16 mouse cellular contexts compared by ENCODE assay signal in genomic region chr17:86988161-86988560, GRCm38 (mm10). TPM values are rescaled to one million over a fixed set of nuclear protein-coding genes. Genes with fewer than 3 reads are reported as not detected.
DNase-seq lines count a peak whose midpoint lies in the region; ATAC-seq and TF ChIP-seq lines count a peak whose summit lies in the region.
"Had no signal": no experiment of that assay in that cellular context is flagged by ENCODE, and none has a peak within 500 bp of the region (broad histone marks: within the 10 kb centered on the region; RNA-seq: fewer than 3 reads in every experiment).

No protein-coding gene starts in this region.

- 0 out of 2 replicates have a peak overlapping the region, but pooled peaks have one; percentile 13 for H3K27ac ChIP-seq in heart, embryonic 15.5 days
- H3K27ac ChIP-seq in midbrain, embryonic 10.5 days (replicated peaks) = peak overlapping the region; percentile 55; the same call in 1 of the 2 replicates
- H3K27ac ChIP-seq in midbrain, embryonic 16.5 days (ENCODE audit: low read length) = no peak overlapping the region
- H3K27ac ChIP-seq in limb, embryonic 14.5 days (replicated peaks; ENCODE audit: low read depth, low read length) = no peak overlapping the region
- H3K27ac ChIP-seq: liver, embryonic 13.5 days had no signal

- H3K4me2 ChIP-seq in heart, embryonic 15.5 days = no peak overlapping the region
- H3K4me2 ChIP-seq in midbrain, embryonic 16.5 days (ENCODE audit: low read length) = no peak overlapping the region
- no peak overlapping the region for H3K4me2 ChIP-seq in limb, embryonic 14.5 days (replicated peaks; ENCODE audit: low read depth, low read length, severe bottlenecking)
- H3K4me2 ChIP-seq: liver, embryonic 13.5 days had no signal

- no peak for TF ChIP-seq POLR2A in limb, embryonic 14.5 days (IDR thresholded peaks at IDR 0.05; ENCODE audit: borderline replicate concordance, extremely low read depth, insufficient read depth, insufficient read length)

- ATAC-seq in heart, embryonic 15.5 days (replicated peaks; ENCODE audit: insufficient number of reproducible peaks, insufficient read depth, low FRiP score, low read depth) = no peak
- ATAC-seq in midbrain, embryonic 16.5 days = no peak
- ATAC-seq in limb, embryonic 14.5 days (ENCODE audit: low FRiP score, low read depth) = peak; percentile 50; the same call in 1 of the 2 replicates

- no peaks in the 10 kb centered on the region for H3K36me3 ChIP-seq in heart, embryonic 15.5 days
- peaks cover 13% of the 10 kb centered on the region for H3K36me3 ChIP-seq in midbrain, embryonic 10.5 days
- no peaks in the 10 kb centered on the region for H3K36me3 ChIP-seq in midbrain, embryonic 16.5 days (ENCODE audit: control insufficient read depth, insufficient read depth, low read length)
- peaks cover 8% of the 10 kb centered on the region; the same call in 1 of the 2 replicates for H3K36me3 ChIP-seq in limb, embryonic 14.5 days (ENCODE audit: control insufficient read depth, insufficient read depth, low read length)
- H3K36me3 ChIP-seq: liver, embryonic 13.5 days had no signal

- H3K9me3 ChIP-seq in heart, embryonic 15.5 days (replicated peaks) = no peaks in the 10 kb centered on the region
- H3K9me3 ChIP-seq in midbrain, embryonic 10.5 days (replicated peaks) = no peaks in the 10 kb centered on the region
- no peaks in the 10 kb centered on the region for H3K9me3 ChIP-seq in midbrain, embryonic 16.5 days (replicated peaks; ENCODE audit: control insufficient read depth, low read length, poor library complexity, severe bottlenecking)
- H3K9me3 ChIP-seq in limb, embryonic 14.5 days (ENCODE audit: control insufficient read depth, low read length) = no peaks in the 10 kb centered on the region
- H3K9me3 ChIP-seq: liver, embryonic 13.5 days had no signal

- WGBS in heart, embryonic 15.5 days = 81% methylated on average over 5 of the region's 5 CpGs
- WGBS in midbrain, embryonic 10.5 days = 87% methylated on average over 5 of the region's 5 CpGs
- WGBS in midbrain, embryonic 16.5 days = 66% methylated on average over 5 of the region's 5 CpGs
- WGBS in limb, embryonic 14.5 days = 88% methylated on average over 5 of the region's 5 CpGs

- H3K4me1 ChIP-seq in heart, embryonic 15.5 days (replicated peaks) = peaks cover 45% of the 10 kb centered on the region
- H3K4me1 ChIP-seq in midbrain, embryonic 10.5 days = peaks cover 55% of the 10 kb centered on the region
- H3K4me1 ChIP-seq in midbrain, embryonic 16.5 days (ENCODE audit: control insufficient read depth, insufficient read depth, low read length) = peaks cover 5% of the 10 kb centered on the region; the same call in 1 of the 2 replicates
- 0 out of 2 replicates have a peak, but pooled peaks cover 5% of the 10 kb centered on the region for H3K4me1 ChIP-seq in limb, embryonic 14.5 days (ENCODE audit: control insufficient read depth, insufficient read depth, low read length)

- no peak for DNase-seq in heart, adult 18-20 months
- DNase-seq in midbrain, embryonic 10.5 days (ENCODE audit: low spot score) = no peak
- peak; percentile 31 for DNase-seq in limb, embryonic 14.5 days (ENCODE audit: low spot score)
- peak; percentile 75 for DNase-seq in thymus, postnatal 14 days
- no peak for DNase-seq in right cerebral cortex, postnatal 25 days
- DNase-seq in urinary bladder, adult 2 months (ENCODE audit: low spot score) = no peak
- DNase-seq: cerebellum, postnatal 25 days; liver, embryonic 13.5 days had no signal

- H3K27me3 ChIP-seq in heart, embryonic 15.5 days = no peaks in the 10 kb centered on the region
- H3K27me3 ChIP-seq in midbrain, embryonic 10.5 days (ENCODE audit: low read depth, poor library complexity, severe bottlenecking) = no peaks in the 10 kb centered on the region
- H3K27me3 ChIP-seq in midbrain, embryonic 16.5 days (ENCODE audit: control insufficient read depth, insufficient read depth, low read depth, low read length) = no peaks in the 10 kb centered on the region
- no peaks in the 10 kb centered on the region for H3K27me3 ChIP-seq in limb, embryonic 14.5 days (ENCODE audit: control insufficient read depth, insufficient read depth, low read length)
- H3K27me3 ChIP-seq: liver, embryonic 13.5 days had no signal

- H3K9ac ChIP-seq in heart, embryonic 15.5 days = no peak overlapping the region
- no peak overlapping the region for H3K9ac ChIP-seq in midbrain, embryonic 16.5 days (ENCODE audit: low read depth, low read length)
- H3K9ac ChIP-seq in limb, embryonic 14.5 days (ENCODE audit: low read depth, low read length, severe bottlenecking) = no peak overlapping the region
- H3K9ac ChIP-seq: liver, embryonic 13.5 days had no signal

- no peak overlapping the region for H3K4me3 ChIP-seq in heart, embryonic 15.5 days
- H3K4me3 ChIP-seq in midbrain, embryonic 10.5 days = no peak overlapping the region
- H3K4me3 ChIP-seq in midbrain, embryonic 16.5 days (ENCODE audit: low read depth, low read length) = no peak overlapping the region
- no peak overlapping the region for H3K4me3 ChIP-seq in limb, embryonic 14.5 days (replicated peaks; ENCODE audit: low read length)
- H3K4me3 ChIP-seq: liver, embryonic 13.5 days had no signal

RNA-seq across cellular contexts. Expression of gene Rhoq, which starts 25.3 kb away (rescaled TPM):
- polyA plus RNA-seq in heart, embryonic 15.5 days (2015; fragmentation: Nextera tagmentation; extraction: Ambion mirVana) = 19.8 and 20.9 TPM in 2 replicates
- 100 to 1,000 TPM; 116 to 125 TPM for total RNA-seq in heart, adult 18-20 months (2021)
- polyA plus RNA-seq in midbrain, embryonic 10.5 days (2016; fragmentation: Nextera tagmentation; extraction: Ambion mirVana) = 9.0 and 9.9 TPM in 2 replicates
- 5.3 and 6.0 TPM in 2 replicates for polyA plus RNA-seq in midbrain, embryonic 16.5 days (2015; fragmentation: Nextera tagmentation; extraction: Ambion mirVana)
- polyA plus RNA-seq in limb, embryonic 14.5 days (2012; rRNA removed) = 61.5 and 67.4 TPM in 2 replicates
- polyA plus RNA-seq in limb, embryonic 14.5 days (2014; fragmentation: Nextera tagmentation; extraction: Ambion mirVana) = 35.3 and 35.4 TPM in 2 replicates
- polyA plus RNA-seq in urinary bladder, adult 2 months (2012; rRNA removed) = 43.4 and 52.5 TPM in 2 replicates

RNA-seq across cellular contexts. Expression of gene Pigf, which starts 37.0 kb away (rescaled TPM):
- polyA plus RNA-seq in heart, embryonic 15.5 days (2015; fragmentation: Nextera tagmentation; extraction: Ambion mirVana) = 15.1 and 15.4 TPM in 2 replicates
- 1 to 10 TPM; 3.8 to 4.8 TPM for total RNA-seq in heart, adult 18-20 months (2021)
- polyA plus RNA-seq in midbrain, embryonic 10.5 days (2016; fragmentation: Nextera tagmentation; extraction: Ambion mirVana) = 50.0 and 52.2 TPM in 2 replicates
- 30.9 and 32.7 TPM in 2 replicates for polyA plus RNA-seq in midbrain, embryonic 16.5 days (2015; fragmentation: Nextera tagmentation; extraction: Ambion mirVana)
- polyA plus RNA-seq in limb, embryonic 14.5 days (2012; rRNA removed) = 21.6 and 23.5 TPM in 2 replicates
- polyA plus RNA-seq in limb, embryonic 14.5 days (2014; fragmentation: Nextera tagmentation; extraction: Ambion mirVana) = 30.5 and 32.9 TPM in 2 replicates
- 25.2 and 36.2 TPM in 2 replicates for polyA plus RNA-seq in urinary bladder, adult 2 months (2012; rRNA removed)

RNA-seq across cellular contexts. Expression of gene Cript, which starts 37.2 kb away (rescaled TPM):
- 101 and 109 TPM in 2 replicates for polyA plus RNA-seq in heart, embryonic 15.5 days (2015; fragmentation: Nextera tagmentation; extraction: Ambion mirVana)
- total RNA-seq in heart, adult 18-20 months (2021) = 10 to 100 TPM; 43.4 to 46.2 TPM
- 161 and 172 TPM in 2 replicates for polyA plus RNA-seq in midbrain, embryonic 10.5 days (2016; fragmentation: Nextera tagmentation; extraction: Ambion mirVana)
- 209 and 213 TPM in 2 replicates for polyA plus RNA-seq in midbrain, embryonic 16.5 days (2015; fragmentation: Nextera tagmentation; extraction: Ambion mirVana)
- polyA plus RNA-seq in limb, embryonic 14.5 days (2012; rRNA removed) = 36.0 and 42.1 TPM in 2 replicates
- 126 and 132 TPM in 2 replicates for polyA plus RNA-seq in limb, embryonic 14.5 days (2014; fragmentation: Nextera tagmentation; extraction: Ambion mirVana)
- polyA plus RNA-seq in urinary bladder, adult 2 months (2012; rRNA removed) = 63.6 and 68.5 TPM in 2 replicates

RNA-seq across cellular contexts. Expression of gene Atp6v1e2, which starts 40.5 kb away (rescaled TPM):
- polyA plus RNA-seq in heart, embryonic 15.5 days (2015; fragmentation: Nextera tagmentation; extraction: Ambion mirVana) = 0.13 TPM in 1 of 2 replicates, not detected in the other
- not detected for total RNA-seq in heart, adult 18-20 months (2021)
- not detected in 2 replicates for polyA plus RNA-seq in midbrain, embryonic 10.5 days (2016; fragmentation: Nextera tagmentation; extraction: Ambion mirVana)
- 0.29 TPM in 1 of 2 replicates, not detected in the other for polyA plus RNA-seq in midbrain, embryonic 16.5 days (2015; fragmentation: Nextera tagmentation; extraction: Ambion mirVana)
- polyA plus RNA-seq in limb, embryonic 14.5 days (2012; rRNA removed) = not detected in 2 replicates
- polyA plus RNA-seq in limb, embryonic 14.5 days (2014; fragmentation: Nextera tagmentation; extraction: Ambion mirVana) = not detected in 2 replicates
- not detected in 2 replicates for polyA plus RNA-seq in urinary bladder, adult 2 months (2012; rRNA removed)
- total RNA-seq: gastrocnemius, adult 8-10 months; hematopoietic stem cell, adult 5-6 weeks; left cerebral cortex, adult 18-20 months; megakaryocyte progenitor cell, adult 5-6 weeks had no signal
- polyA plus RNA-seq: liver, embryonic 13.5 days; neural tube, embryonic 14.5 days; small intestine, adult 2 months had no signal

Comparison
In these comparisons a context has a peak if more than half of its experiments do, and no peak if none do; other contexts are left out.
1. H3K27ac ChIP-seq: peak in heart, embryonic 15.5 days (single experiment) and midbrain, embryonic 10.5 days (single experiment); none in midbrain, embryonic 16.5 days (single experiment) and limb, embryonic 14.5 days (single experiment).
2. DNase-seq: peak in limb, embryonic 14.5 days (single experiment) and thymus, postnatal 14 days (single experiment); none in heart, adult 18-20 months (0 of 2), midbrain, embryonic 10.5 days (single experiment), right cerebral cortex, postnatal 25 days (single experiment) and urinary bladder, adult 2 months (single experiment).